Mouse (Mus musculus): ENCODE results near the gene Sh3bgr.

GRCm38 (mm10) chr16:96156019-96156418 is 44.2 kb upstream of the Sh3bgr start:
- TF ChIP-seq CTCF (IDR thresholded peaks at IDR 0.05; ENCODE audit: control insufficient read depth, insufficient read depth, insufficient read length) (no peak), USF1 (IDR thresholded peaks at IDR 0.05; ENCODE audit: low read depth) (no peak), MYOD1 (IDR thresholded peaks at IDR 0.05; ENCODE audit: control insufficient read depth, insufficient read length, low read depth) (no peak), MAX (IDR thresholded peaks at IDR 0.05) (no peak), MYOG (IDR thresholded peaks at IDR 0.05; ENCODE audit: control insufficient read depth, extremely low read depth, insufficient read length) (no peak)

Measured in C2C12 (cell line).